Mouse (Mus musculus) layer of hippocampus, adult 9-10 months (tissue): ENCODE data around the gene Nat10.

Experiments used
- DNase-seq: peaks from one replicate; pipeline ENCODE4 v3.0.0; 2022; ENCODE audit warnings: low spot score

Nat10 gene

GRCm38 (mm10) chr2:103760906-103761716, at the start of gene Nat10:
TSS of gene Nat10 (minus strand) at chr2:103761270.
- peak; percentile 99 for DNase-seq

GRCm38 (mm10) chr2:103810412-103810811, 49.3 kb upstream of the Nat10 start:
- no peak for DNase-seq

DNA sequence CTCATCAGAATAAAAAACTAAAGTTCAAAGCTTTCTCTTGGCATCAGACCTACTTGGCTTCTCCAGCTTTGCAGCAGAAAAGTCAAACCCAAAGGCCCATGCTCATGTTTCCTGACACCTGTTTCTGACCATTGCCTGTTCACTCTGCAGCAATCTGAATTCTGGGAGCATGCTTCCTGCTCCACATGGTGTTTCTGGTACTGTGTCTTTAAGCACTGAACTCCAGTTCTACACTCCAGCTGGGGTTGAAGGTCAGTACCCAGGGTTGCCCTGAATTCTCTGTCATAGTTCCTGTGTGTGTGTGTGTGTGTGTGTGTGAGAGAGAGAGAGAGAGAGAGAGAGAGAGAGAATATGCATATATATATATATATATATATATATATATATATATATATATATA, 47.4 kb upstream of the Nat10 start:
- DNase-seq: no peak

GRCm38 (mm10) chr2:103803770-103804530, 42.9 kb upstream of the Nat10 start:
- no peak for DNase-seq

DNA sequence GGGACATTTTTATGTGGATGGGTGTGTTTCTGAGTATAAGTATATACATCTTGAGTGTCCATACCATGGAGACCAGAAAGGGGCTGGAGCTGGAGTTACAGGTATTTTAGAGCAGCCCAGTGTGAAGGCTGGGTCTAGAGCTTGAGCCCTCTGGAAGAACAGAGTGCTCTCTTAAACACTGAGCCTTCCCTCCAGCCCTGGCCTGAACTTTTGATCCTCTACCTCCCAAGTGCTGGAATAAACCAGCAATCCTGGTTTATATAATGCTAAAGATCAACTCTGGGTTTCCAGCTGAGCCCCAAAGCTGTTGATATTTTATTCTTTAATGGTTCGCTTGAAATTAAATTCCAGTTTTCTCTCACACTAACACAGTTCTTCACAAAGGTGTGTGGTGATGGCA, 41.4 kb upstream of the Nat10 start:
- DNase-seq: no peak

DNA sequence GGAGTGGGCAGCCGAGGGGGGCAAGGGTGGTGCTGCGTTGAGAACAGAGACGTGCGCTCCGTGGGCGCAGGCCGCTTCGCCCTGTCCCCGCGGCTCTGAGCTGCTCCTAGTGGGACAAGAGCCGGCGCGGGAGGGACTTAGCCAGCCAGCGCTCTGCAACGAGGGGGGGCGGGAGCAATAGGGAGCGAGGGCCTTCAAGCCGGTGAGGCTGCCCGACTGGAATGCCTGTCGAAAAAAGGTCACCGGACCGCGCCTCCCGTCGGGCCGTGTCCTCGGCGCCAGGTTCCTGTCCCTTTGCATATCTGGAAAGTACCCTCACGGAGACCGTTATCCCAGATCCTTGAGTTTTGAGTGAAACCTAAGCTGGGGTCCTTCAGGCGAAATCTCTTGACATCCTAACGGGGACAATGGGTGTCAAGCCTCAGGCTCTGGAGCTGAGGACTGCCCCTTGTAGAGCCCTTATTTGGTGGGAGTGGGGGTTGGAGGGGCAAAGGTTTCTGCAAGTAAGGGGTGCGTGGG, 36.5 kb upstream of the Nat10 start, which contains the start of gene Caprin1:
Gene Caprin1 (minus strand): TSS at position 159 of the 519 bp plus-strand sequence.
- DNase-seq: peak; percentile 93

DNA sequence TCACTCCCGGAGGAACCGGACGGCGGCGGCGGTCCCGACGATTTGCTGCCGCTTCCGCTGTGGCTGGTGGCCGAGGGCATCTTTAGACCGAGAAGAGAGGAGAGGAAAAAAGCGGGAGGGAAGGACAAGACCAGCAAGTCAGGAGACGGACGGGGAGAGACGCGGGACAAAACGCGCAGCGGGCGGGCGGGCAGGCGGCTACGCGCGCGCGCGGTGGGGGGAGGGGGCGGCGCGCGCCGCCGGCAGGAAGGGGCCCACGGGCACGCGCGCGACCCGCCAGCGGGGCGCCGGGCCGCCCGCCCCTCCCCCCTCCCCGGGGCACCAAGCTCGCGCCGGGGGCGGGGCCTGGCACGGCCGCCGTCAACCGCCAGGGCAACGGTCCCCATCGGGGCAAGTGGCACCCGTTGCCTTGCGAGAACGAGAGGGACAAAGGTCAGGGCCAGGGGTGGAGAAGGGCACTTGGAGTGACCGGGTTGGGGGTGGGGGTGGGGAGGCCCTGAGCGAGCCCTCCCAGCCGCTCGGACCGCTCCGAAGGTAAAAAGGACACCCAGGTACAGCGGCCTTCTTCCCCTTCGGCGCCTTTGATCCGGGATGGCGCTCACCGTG, 35.9 kb upstream of the Nat10 start:
- peak; percentile 13 for DNase-seq

DNA sequence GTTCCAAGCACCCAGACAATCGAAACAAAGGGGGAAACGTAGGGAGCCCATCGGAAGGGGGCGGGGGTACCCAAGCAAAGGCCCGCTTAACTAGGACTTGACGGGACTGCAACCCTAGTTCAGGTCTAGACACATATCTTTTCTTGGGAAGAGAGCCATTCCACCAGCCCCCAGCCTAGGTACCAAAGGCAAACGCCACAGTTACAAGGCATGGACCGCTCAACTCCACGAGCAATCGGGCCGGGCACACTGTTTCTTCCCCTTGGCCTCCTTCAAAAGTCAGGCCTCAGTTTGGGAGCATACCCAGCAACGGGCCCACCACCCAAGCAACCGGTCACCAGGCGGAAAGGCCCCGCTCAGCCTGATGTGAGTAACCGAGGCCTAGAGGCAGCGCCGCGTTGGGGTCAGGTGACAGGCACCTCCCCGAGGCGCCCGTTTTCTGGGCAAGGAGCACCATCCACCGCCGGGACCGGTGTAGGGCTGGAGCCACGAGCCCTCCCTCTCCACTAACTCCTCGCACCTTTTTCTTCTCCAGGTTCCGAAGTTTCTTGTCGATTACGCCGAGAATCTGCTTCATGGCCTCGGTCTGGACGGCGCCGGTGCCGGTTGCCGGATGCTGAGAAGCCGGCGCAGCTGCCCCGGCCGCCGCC, 35.3 kb upstream of the Nat10 start:
- DNase-seq: peak; percentile 3

- DNase-seq: peak; percentile 8
Observed at GRCm38 (mm10) chr2:103795843-103796210, 34.8 kb upstream of the Nat10 start.

GRCm38 (mm10) chr2:103792009-103792408, 30.9 kb upstream of the Nat10 start:
- no peak for DNase-seq

DNA sequence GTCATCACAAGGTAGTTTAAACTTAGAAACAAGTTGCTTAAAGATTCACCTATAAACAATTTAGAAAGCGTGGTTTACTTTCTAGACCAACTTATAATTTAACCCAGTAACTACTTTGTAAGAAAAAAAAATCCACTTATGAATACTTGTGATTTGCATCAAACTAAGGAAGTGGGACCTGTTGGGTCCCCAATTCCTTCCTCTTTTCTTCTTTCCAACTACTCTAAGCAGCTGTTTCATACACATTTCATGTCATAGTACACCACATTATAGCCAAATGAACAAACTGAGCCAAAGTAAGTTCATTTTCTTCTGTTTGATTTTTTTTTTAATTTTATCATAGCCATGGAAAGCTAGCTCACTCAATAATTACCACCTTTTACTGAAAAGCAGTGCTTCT, 24.7 kb upstream of the Nat10 start:
- no peak for DNase-seq

DNA sequence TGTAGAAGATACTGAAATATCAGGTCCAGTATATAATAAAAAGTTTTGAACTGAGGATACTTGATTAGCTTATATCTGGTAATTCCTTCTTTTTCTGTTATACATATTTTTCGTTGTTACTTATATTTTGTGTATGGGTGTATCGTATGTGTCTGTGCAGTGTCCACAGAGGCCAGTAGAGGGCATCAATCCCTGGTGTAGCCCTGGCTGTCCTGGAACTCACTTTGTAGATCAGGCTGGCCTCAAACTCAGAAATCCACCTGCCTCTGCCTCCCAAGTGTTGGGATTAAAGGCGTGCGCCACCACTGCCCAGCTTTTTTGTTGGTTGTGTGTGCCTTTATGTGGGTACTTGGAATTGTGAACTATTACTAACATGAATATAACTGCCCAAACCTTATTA, 23.6 kb upstream of the Nat10 start:
- no peak for DNase-seq

GRCm38 (mm10) chr2:103762492-103762891, 1.4 kb upstream of the Nat10 start:
- no peak for DNase-seq

- DNase-seq: no peak
Observed at GRCm38 (mm10) chr2:103761993-103762392, 923 bp upstream of the Nat10 start.

GRCm38 (mm10) chr2:103760421-103760820, 649 bp downstream of the Nat10 start:
- DNase-seq: no peak

DNA sequence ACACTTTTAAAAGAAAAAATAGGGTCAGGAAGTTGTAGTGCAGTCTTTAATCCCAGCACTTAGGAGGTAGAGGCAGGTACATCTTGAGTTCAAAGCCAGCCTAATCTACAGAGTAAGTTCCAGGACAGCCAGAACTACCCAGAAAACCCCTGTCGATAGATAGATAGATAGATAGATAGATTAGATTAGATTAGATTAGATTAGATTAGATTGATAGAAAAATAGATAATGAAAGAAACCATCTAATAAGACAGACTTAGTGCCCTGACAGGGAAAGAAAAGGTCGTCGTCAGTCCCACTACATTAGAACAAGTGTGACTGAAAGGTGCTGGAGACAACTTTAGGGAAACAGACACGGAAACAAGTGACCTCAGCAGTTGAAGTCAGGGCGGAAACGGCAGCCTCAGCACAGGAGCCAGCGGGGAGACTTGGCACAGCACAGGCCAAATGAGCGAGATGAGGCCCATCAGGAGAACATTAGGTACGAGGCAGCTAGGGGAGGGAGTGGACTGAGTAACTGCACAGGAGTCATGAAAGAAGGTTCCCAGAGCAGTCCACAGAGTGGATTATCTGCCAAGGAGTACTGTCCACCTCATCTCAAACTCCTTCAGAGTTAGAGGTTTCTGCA, 5.5 kb downstream of the Nat10 start:
- no peak for DNase-seq

GRCm38 (mm10) chr2:103754614-103755013, 6.5 kb downstream of the Nat10 start:
- DNase-seq: no peak

DNA sequence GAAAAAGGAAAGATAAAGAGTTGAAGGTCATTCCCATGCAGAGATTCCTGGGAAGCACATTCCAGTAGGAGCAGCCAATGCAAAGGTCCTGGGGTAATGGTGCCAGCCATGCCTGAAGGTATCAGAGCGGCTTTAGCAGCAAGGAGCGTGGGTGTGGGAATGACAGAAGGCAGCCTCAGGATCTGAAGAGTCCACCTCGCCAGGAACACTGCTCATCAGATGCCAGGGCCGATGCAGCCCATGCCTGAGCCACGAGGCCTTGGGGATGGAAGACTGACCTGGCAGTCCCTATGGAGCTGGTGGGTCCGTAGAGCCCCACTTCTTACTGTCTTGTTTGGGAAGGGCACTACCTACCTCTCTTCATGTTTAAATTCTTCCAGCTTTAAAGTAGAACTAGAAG, 9.3 kb downstream of the Nat10 start:
- DNase-seq: no peak

- no peak for DNase-seq
Observed at GRCm38 (mm10) chr2:103749091-103749490, 12.0 kb downstream of the Nat10 start.

GRCm38 (mm10) chr2:103747891-103748290, 13.2 kb downstream of the Nat10 start:
- DNase-seq: no peak

- no peak for DNase-seq
Observed at GRCm38 (mm10) chr2:103746761-103747160, 14.3 kb downstream of the Nat10 start.

DNA sequence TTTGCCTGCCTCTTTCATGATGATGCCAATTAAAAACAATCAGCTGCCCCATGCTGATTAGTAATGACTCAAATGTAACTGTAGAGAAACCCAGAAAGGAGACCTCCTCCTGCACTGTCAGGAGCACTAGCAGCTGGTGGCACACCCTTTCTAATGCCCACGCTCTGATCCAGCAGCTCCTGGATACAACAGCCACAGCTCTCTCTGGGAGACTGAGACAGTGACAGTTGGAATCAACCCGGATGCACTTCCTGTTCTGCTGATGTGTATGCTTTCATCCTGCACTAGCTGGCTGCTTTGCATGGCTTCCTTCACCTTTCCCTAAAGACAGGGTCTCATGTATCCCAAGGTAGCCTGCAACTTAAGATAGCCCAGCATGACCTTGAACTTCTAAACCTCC, 15.0 kb downstream of the Nat10 start:
- DNase-seq: no peak
